Mouse (Mus musculus) lung, embryonic 16.5 days (tissue): ENCODE data around the gene Rbm33. TPM values are rescaled to one million over a fixed set of nuclear protein-coding genes. Genes with fewer than 3 reads are reported as not detected.

Experiments
- ATAC-seq: fragments of 200-750 bp; cut with Nextera tagmentation; 2 replicates; pipeline ENCODE4 v1.8.0; 2017; ENCODE audit warnings: low read depth, mild to moderate bottlenecking, moderate library complexity
- H3K27ac ChIP-seq: fragments of 300-500 bp; sonication (generic); 2 replicates; pipeline ENCODE4 v1.5.1; 2014; ENCODE audit warnings: mild to moderate bottlenecking, control low read depth, low read length
- H3K27me3 ChIP-seq: fragments of 300-500 bp; sonication (generic); 2 replicates; pipeline ENCODE4 v1.6.1; 2014; ENCODE audit warnings: low read depth, low read length, mixed read lengths; ENCODE audit not compliant: control insufficient read depth, insufficient read depth
- H3K36me3 ChIP-seq: fragments of 300-500 bp; sonication (generic); 2 replicates; pipeline ENCODE4 v1.6.1; 2014; ENCODE audit warnings: low read length; ENCODE audit not compliant: control insufficient read depth, insufficient read depth
- H3K4me1 ChIP-seq: fragments of 300-500 bp; sonication (generic); replicated peaks from 2 replicates; pipeline ENCODE4 v1.6.1; 2014; ENCODE audit warnings: low read length, mixed read lengths; ENCODE audit not compliant: control insufficient read depth, insufficient read depth
- H3K4me2 ChIP-seq: fragments of 300-500 bp; sonication (generic); 2 replicates; pipeline ENCODE4 v1.6.1; 2014; ENCODE audit warnings: low read depth, low read length, control low read depth
- H3K4me3 ChIP-seq: fragments of 300-500 bp; sonication (generic); 2 replicates; pipeline ENCODE4 v1.5.1; 2014; ENCODE audit warnings: mild to moderate bottlenecking, low read length, control low read depth
- H3K9ac ChIP-seq: fragments of 300-500 bp; sonication (generic); 2 replicates; pipeline ENCODE4 v1.6.1; 2014; ENCODE audit warnings: low read length, control low read depth
- H3K9me3 ChIP-seq: fragments of 300-500 bp; sonication (generic); 2 replicates; pipeline ENCODE4 v1.6.1; 2016; ENCODE audit warnings: low read length; ENCODE audit not compliant: control insufficient read depth
- WGBS: fragments of 180-500 bp; shearing (Covaris S2); extraction: QIAGEN DNeasy Blood & Tissue Kit; methylation state at CpG from one replicate; pipeline ENCODE4 v1.1.7; 2014; 5-methylcytosine and 5-hydroxymethylcytosine counted together
- polyA plus RNA-seq: library from polyadenylated mRNA; unstranded; fragments of >200 nt; fragmentation: Nextera tagmentation; extraction: Ambion mirVana; gene quantifications from 2 replicates; pipeline ENCODE4 v1.2.1, GENCODE M21; 2015

The Rbm33 gene
- polyA plus RNA-seq, 1 experiment from 2014 or later: 12.1 TPM

- Histone ChIP-seq H3K4me3 (peak overlapping the region; percentile 63; the same call in 1 of the 2 replicates), H3K36me3 (no peaks in the 10 kb centered on the region), H3K27me3 (peaks cover 94% of the 10 kb centered on the region), H3K9ac (peak overlapping the region; percentile 41), H3K4me2 (peak overlapping the region; percentile 65), H3K27ac (peak overlapping the region; percentile 96), H3K9me3 (no peaks in the 10 kb centered on the region), H3K4me1 (peaks cover 13% of the 10 kb centered on the region)
- 11% methylated on average over 11 of the region's 11 CpGs for WGBS
- no peak for ATAC-seq
Measured at GRCm38 (mm10) chr5:28461376-28461775, 144.5 kb downstream of the Rbm33 start.

DNA sequence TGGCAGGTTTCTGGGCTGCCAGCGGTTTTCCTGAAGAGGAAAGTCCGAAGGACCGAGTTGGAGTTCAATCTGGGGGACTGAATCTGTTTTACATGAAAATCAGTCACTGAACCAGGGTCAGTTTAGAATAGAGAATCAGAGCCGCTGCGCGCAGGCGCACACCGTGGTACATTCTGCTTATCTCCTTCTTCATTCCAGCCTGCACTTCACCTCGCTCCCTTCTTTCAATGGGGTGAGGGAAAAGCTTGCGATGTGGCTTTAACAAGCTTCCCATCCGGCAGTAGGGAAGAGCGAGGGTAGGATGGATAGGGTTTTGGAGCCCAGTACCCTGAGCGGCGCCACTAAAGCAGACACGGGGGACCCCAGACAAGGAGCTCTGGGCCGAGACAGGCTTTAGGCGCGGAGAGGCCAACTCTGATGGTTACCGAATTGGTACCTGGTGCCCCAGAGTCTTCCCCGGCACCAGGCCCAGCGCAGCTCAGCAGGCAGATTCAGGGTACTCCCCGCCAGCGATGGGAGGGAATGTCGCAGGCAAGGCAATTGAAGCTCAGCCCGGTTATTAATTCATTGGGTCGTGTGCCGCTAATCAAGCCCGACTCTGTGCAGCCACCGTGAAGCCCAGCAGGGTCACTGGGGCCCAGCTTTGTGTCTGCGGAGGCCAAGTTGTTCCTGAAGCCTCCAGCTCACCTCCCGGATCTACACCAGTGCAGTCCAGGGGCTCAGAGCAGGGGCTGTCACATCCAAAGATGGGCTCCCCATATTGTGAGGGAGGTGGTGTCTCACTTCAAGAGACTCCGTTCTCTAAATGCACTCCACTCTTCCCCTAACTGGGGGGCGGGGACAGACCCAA, 146.0 kb downstream of the Rbm33 start:
- peak overlapping the region; percentile 96 for H3K27ac ChIP-seq
- H3K4me1 ChIP-seq: peaks cover 13% of the 10 kb centered on the region
- 1% methylated on average over 33 of the region's 33 CpGs for WGBS
- H3K9me3 ChIP-seq: no peaks in the 10 kb centered on the region
- peak overlapping the region; percentile 63 for H3K4me3 ChIP-seq
- H3K4me2 ChIP-seq: peak overlapping the region; percentile 65
- no peak for ATAC-seq
- H3K36me3 ChIP-seq: no peaks in the 10 kb centered on the region
- peaks cover 99% of the 10 kb centered on the region for H3K27me3 ChIP-seq
- H3K9ac ChIP-seq: peak overlapping the region; percentile 76

- 2% methylated on average over 10 of the region's 10 CpGs for WGBS
Measured at GRCm38 (mm10) chr5:28463656-28464055, 146.7 kb downstream of the Rbm33 start.

GRCm38 (mm10) chr5:28464361-28465098, 147.6 kb downstream of the Rbm33 start:
- Histone ChIP-seq H3K9ac (peak overlapping the region; percentile 76), H3K27me3 (peaks cover 92% of the 10 kb centered on the region), H3K4me3 (peak overlapping the region; percentile 63), H3K4me1 (peaks cover 14% of the 10 kb centered on the region), H3K36me3 (no peaks in the 10 kb centered on the region), H3K9me3 (no peaks in the 10 kb centered on the region), H3K4me2 (peak overlapping the region; percentile 65), H3K27ac (peak overlapping the region; percentile 96)
- no peak for ATAC-seq
- under 1% methylated on average over 72 of the region's 76 CpGs for WGBS

More at GRCm38 (mm10) chr5:28463656-28464055, 146.7 kb downstream of the Rbm33 start:
- H3K27me3 ChIP-seq: peaks cover 97% of the 10 kb centered on the region
- 0 out of 2 replicates have a peak, but pooled peaks have one; percentile 6 for ATAC-seq
- peak overlapping the region; percentile 63 for H3K4me3 ChIP-seq
- peaks cover 14% of the 10 kb centered on the region for H3K4me1 ChIP-seq
- peak overlapping the region; percentile 65 for H3K4me2 ChIP-seq
- peak overlapping the region; percentile 96 for H3K27ac ChIP-seq
- peak overlapping the region; percentile 76 for H3K9ac ChIP-seq
- no peaks in the 10 kb centered on the region for H3K36me3 ChIP-seq
- no peaks in the 10 kb centered on the region for H3K9me3 ChIP-seq

GRCm38 (mm10) chr5:28465099-28465406, 148.1 kb downstream of the Rbm33 start:
- peaks cover 15% of the 10 kb centered on the region for H3K4me1 ChIP-seq
- under 1% methylated on average over 29 of the region's 29 CpGs for WGBS
- no peaks in the 10 kb centered on the region for H3K9me3 ChIP-seq
- no peak for ATAC-seq
- peaks cover 87% of the 10 kb centered on the region for H3K27me3 ChIP-seq
- H3K4me2 ChIP-seq: peak overlapping the region; percentile 65
- H3K4me3 ChIP-seq: peak overlapping the region; percentile 63
- no peaks in the 10 kb centered on the region for H3K36me3 ChIP-seq
- H3K27ac ChIP-seq: peak overlapping the region; percentile 96
- peak overlapping the region; percentile 76 for H3K9ac ChIP-seq

DNA sequence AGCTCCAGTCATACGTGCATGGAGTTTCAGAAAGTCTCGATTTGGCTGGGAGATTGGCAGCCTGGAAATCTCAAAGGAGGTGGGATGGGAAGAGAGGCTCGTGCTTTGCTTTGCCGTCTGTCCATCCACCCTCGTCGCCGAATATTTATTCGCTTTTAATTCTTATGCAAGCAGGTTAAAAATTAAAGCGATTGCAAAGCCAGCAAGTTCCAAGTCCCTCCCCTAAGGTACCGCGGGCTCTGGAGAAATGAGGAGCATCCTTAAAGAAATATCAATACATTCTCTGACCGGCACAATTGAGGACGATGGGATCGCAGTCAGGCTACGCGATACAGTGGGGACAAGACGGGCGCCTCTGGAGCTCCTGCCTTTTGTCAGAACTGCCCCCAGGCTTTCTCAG, 148.6 kb downstream of the Rbm33 start:
- no peaks in the 10 kb centered on the region for H3K9me3 ChIP-seq
- peak overlapping the region; percentile 76 for H3K9ac ChIP-seq
- H3K36me3 ChIP-seq: no peaks in the 10 kb centered on the region
- H3K27ac ChIP-seq: peak overlapping the region; percentile 96
- H3K4me1 ChIP-seq: peaks cover 15% of the 10 kb centered on the region
- ATAC-seq: no peak
- H3K4me3 ChIP-seq: peak overlapping the region; percentile 63
- H3K27me3 ChIP-seq: peaks cover 82% of the 10 kb centered on the region
- WGBS: 2% methylated on average over 18 of the region's 18 CpGs
- H3K4me2 ChIP-seq: peak overlapping the region; percentile 65

- no peaks in the 10 kb centered on the region for H3K9me3 ChIP-seq
- 1% methylated on average over 15 of the region's 15 CpGs for WGBS
- 0 out of 2 replicates have a peak, but pooled peaks have one; percentile 11 for ATAC-seq
- no peaks in the 10 kb centered on the region for H3K36me3 ChIP-seq
- H3K4me1 ChIP-seq: peaks cover 13% of the 10 kb centered on the region
- H3K27me3 ChIP-seq: peaks cover 74% of the 10 kb centered on the region
- peak overlapping the region; percentile 43 for H3K4me2 ChIP-seq
- H3K4me3 ChIP-seq: peak overlapping the region; percentile 63
- peak overlapping the region; percentile 96 for H3K27ac ChIP-seq
- peak overlapping the region; percentile 76 for H3K9ac ChIP-seq
Measured at GRCm38 (mm10) chr5:28466351-28466750, 149.4 kb downstream of the Rbm33 start.

GRCm38 (mm10) chr5:28466760-28467306, 149.9 kb downstream of the Rbm33 start, which contains the start of gene Shh:
Shh (minus strand) TSS chr5:28467256.
- H3K4me3 ChIP-seq: peak within 1 kb of the TSS; percentile 63
- peaks cover 10% of the 10 kb centered on the region for H3K4me1 ChIP-seq
- H3K27me3 ChIP-seq: peaks cover 69% of the 10 kb centered on the region
- H3K4me2 ChIP-seq: peak within 1 kb of the TSS; percentile 44
- peak within 1 kb of the TSS; percentile 76 for H3K9ac ChIP-seq
- no peaks in the 10 kb centered on the region for H3K9me3 ChIP-seq
- ATAC-seq: 0 out of 2 replicates have a peak, but pooled peaks have one; percentile 27
- WGBS: 2% methylated on average over 31 of the region's 31 CpGs
- H3K36me3 ChIP-seq: no peaks in the 10 kb centered on the region
- peak within 1 kb of the TSS; percentile 96 for H3K27ac ChIP-seq
